Mouse (Mus musculus): ENCODE data around the gene Tnrc6c.

DNA sequence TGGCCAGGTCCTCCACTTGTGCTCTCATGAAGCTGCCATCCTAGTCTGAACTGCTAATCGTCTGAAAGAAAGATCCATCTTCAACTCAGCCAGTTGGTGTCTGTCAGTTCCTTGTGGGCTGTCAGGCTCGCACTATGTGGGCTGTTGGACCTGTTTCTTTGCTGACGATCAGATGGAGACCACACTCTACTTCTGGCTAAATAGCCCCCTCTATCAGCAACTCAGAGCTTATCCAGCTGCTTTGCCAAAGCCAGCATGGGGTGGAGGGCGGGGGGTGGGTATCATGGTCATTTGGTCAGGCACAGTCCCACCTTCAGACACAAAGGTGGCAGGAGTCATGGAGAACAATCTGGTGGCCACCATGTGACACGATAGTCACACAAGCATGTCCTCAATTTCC is 42.2 kb upstream of the Tnrc6c start:
- TF ChIP-seq CTCF (IDR thresholded peaks at IDR 0.05; ENCODE audit: low read depth, low read length): no peak
- TF ChIP-seq POLR2A (IDR thresholded peaks at IDR 0.05; ENCODE audit: borderline replicate concordance, low read depth, low read length): no peak

Data from bone marrow macrophage, adult 2 months (primary cell).